14 mouse cellular contexts compared by ENCODE assay signal in genomic region chr15:22914444-22914843, GRCm38 (mm10).
DNase-seq lines count a peak whose midpoint lies in the region; ATAC-seq lines count a peak whose summit lies in the region.
"Had no signal": no experiment of that assay in that cellular context is flagged by ENCODE, and none has a peak within 500 bp of the region (broad histone marks: within the 10 kb centered on the region; RNA-seq: fewer than 3 reads in every experiment).

No protein-coding gene starts in this region.

- H3K9me3 ChIP-seq in midbrain, embryonic 13.5 days = no peaks in the 10 kb centered on the region
- no peaks in the 10 kb centered on the region for H3K9me3 ChIP-seq in heart, embryonic 10.5 days
- H3K9me3 ChIP-seq: embryonic facial prominence, embryonic 15.5 days; liver, embryonic 15.5 days; neural tube, embryonic 15.5 days had no signal

- H3K4me1 ChIP-seq in midbrain, embryonic 13.5 days (replicated peaks) = no peaks in the 10 kb centered on the region
- no peaks in the 10 kb centered on the region for H3K4me1 ChIP-seq in heart, embryonic 10.5 days
- H3K4me1 ChIP-seq: embryonic facial prominence, embryonic 15.5 days; liver, embryonic 15.5 days; neural tube, embryonic 15.5 days had no signal

- no peaks in the 10 kb centered on the region for H3K27me3 ChIP-seq in midbrain, embryonic 13.5 days
- H3K27me3 ChIP-seq in heart, embryonic 10.5 days (ENCODE audit: insufficient read depth, poor library complexity, severe bottlenecking) = no peaks in the 10 kb centered on the region
- H3K27me3 ChIP-seq: embryonic facial prominence, embryonic 15.5 days; liver, embryonic 15.5 days; neural tube, embryonic 15.5 days had no signal

- no peak overlapping the region for H3K4me3 ChIP-seq in midbrain, embryonic 13.5 days (replicated peaks)
- H3K4me3 ChIP-seq in heart, embryonic 10.5 days = no peak overlapping the region
- H3K4me3 ChIP-seq: embryonic facial prominence, embryonic 15.5 days; liver, embryonic 15.5 days; neural tube, embryonic 15.5 days had no signal

- peak; percentile 73 for DNase-seq in right cerebral cortex, adult 18-20 months
- DNase-seq in right cerebral cortex, postnatal 14 days = no peak
- DNase-seq in cerebellum, postnatal 14 days = peak; percentile 20 to 63
- DNase-seq in layer of hippocampus, postnatal 10 days (ENCODE audit: low spot score in 2 of 2) = peak; percentile 6 to 27
- DNase-seq in right cerebral cortex, postnatal 36 days (ENCODE audit: low spot score in 2 of 2) = peak; percentile 28 to 52
- no peak for DNase-seq in embryo, embryonic 10.5 days (ENCODE audit: low spot score)
- DNase-seq in heart, embryonic 10.5 days (ENCODE audit: low spot score) = no peak

- H3K36me3 ChIP-seq in midbrain, embryonic 13.5 days = no peaks in the 10 kb centered on the region
- H3K36me3 ChIP-seq in heart, embryonic 10.5 days = no peaks in the 10 kb centered on the region
- H3K36me3 ChIP-seq: embryonic facial prominence, embryonic 15.5 days; liver, embryonic 15.5 days; neural tube, embryonic 15.5 days had no signal

- H3K27ac ChIP-seq in midbrain, embryonic 13.5 days = no peak overlapping the region
- H3K27ac ChIP-seq in heart, embryonic 10.5 days = no peak overlapping the region
- H3K27ac ChIP-seq: embryonic facial prominence, embryonic 15.5 days; liver, embryonic 15.5 days; macrophage; neural tube, embryonic 15.5 days had no signal

- no peak overlapping the region for H3K9ac ChIP-seq in midbrain, embryonic 13.5 days (replicated peaks)
- H3K9ac ChIP-seq: embryonic facial prominence, embryonic 15.5 days; liver, embryonic 15.5 days; neural tube, embryonic 15.5 days had no signal

- no peak overlapping the region for H3K4me2 ChIP-seq in midbrain, embryonic 13.5 days (replicated peaks)
- H3K4me2 ChIP-seq: embryonic facial prominence, embryonic 15.5 days; heart, embryonic 11.5 days; liver, embryonic 15.5 days; neural tube, embryonic 15.5 days had no signal

- ATAC-seq in midbrain, embryonic 13.5 days = no peak
- ATAC-seq: inflammation-experienced regulatory T-cells, adult 6 months had no signal

Comparison
In these comparisons a context has a peak if more than half of its experiments do, and no peak if none do; other contexts are left out.
1. DNase-seq: peak in right cerebral cortex, adult 18-20 months (single experiment), cerebellum, postnatal 14 days (2 of 2), layer of hippocampus, postnatal 10 days (2 of 2) and right cerebral cortex, postnatal 36 days (2 of 2); none in right cerebral cortex, postnatal 14 days (single experiment), embryo, embryonic 10.5 days (single experiment) and heart, embryonic 10.5 days (single experiment).